Mouse (Mus musculus) cerebellum, adult 2 months (tissue): ENCODE measurements around the gene Igsf8.

Source experiments
- CTCF ChIP-seq: fragments of 200-500 bp; IDR thresholded peaks from 2 replicates; pipeline ENCODE4 v1.5.1; 2011; ENCODE audit warnings: low read depth, mild to moderate bottlenecking, control low read depth, low read length, moderate library complexity, borderline replicate concordance; ENCODE audit not compliant: insufficient read depth
- POLR2A ChIP-seq: fragments of 200-500 bp; IDR thresholded peaks from 2 replicates; pipeline ENCODE4 v1.6.1; 2011; ENCODE audit warnings: low read length, control low read depth, borderline replicate concordance; ENCODE audit not compliant: insufficient read depth

DNA sequence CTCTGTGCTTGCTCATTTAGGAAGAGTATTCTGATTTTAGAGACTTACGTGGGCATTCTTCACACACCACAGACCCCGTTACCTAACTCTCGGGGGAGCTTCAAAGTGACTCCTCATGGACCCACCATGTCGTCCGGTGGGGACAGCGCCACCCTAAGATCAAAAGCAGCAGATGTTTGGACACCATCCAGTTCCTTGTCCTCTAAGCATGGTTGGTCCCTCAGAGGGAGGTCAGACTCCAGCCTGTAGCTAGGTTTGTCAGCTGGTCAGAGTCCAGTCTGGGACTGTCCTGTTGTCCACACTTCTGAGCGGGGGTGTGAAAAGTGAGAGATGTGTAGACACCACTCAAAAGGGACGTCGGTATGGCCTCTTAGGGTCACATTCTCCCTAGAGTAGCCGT, 85.3 kb downstream of the Igsf8 start:
- no peak for TF ChIP-seq POLR2A
- no peak for TF ChIP-seq CTCF
